Mouse (Mus musculus) liver, embryonic 16.5 days (tissue): ENCODE measurements around the gene Zg16. TPM values are rescaled to one million over a fixed set of nuclear protein-coding genes. Genes with fewer than 3 reads are reported as not detected.

ENCODE experiments used
- ATAC-seq: fragments of 200-750 bp; cut with Nextera tagmentation; 2 replicates; pipeline ENCODE4 v1.8.0; 2017; ENCODE audit warnings: low read depth, mild to moderate bottlenecking, moderate number of reproducible peaks, moderate library complexity
- H3K27ac ChIP-seq: fragments of 300-500 bp; sonication (generic); 2 replicates; pipeline ENCODE4 v1.5.1; 2014; ENCODE audit warnings: mild to moderate bottlenecking, low read length
- H3K27me3 ChIP-seq: fragments of 300-500 bp; sonication (generic); 2 replicates; pipeline ENCODE4 v1.6.1; 2014; ENCODE audit warnings: low read depth, low read length, mixed read lengths; ENCODE audit not compliant: control insufficient read depth, insufficient read depth
- H3K36me3 ChIP-seq: fragments of 300-500 bp; sonication (generic); 2 replicates; pipeline ENCODE4 v1.6.1; 2014; ENCODE audit warnings: mild to moderate bottlenecking; ENCODE audit not compliant: control insufficient read depth, insufficient read depth
- H3K4me1 ChIP-seq: fragments of 300-500 bp; sonication (generic); 2 replicates; pipeline ENCODE4 v1.6.1; 2014; ENCODE audit warnings: low read depth, low read length, mixed read lengths; ENCODE audit not compliant: control insufficient read depth
- H3K4me2 ChIP-seq: fragments of 300-500 bp; sonication (generic); 2 replicates; pipeline ENCODE4 v1.6.1; 2014; ENCODE audit warnings: low read depth, low read length, mixed read lengths
- H3K4me3 ChIP-seq: fragments of 300-500 bp; sonication (generic); 2 replicates; pipeline ENCODE4 v1.5.1; 2014; ENCODE audit warnings: low read depth, mild to moderate bottlenecking, low read length
- H3K9ac ChIP-seq: fragments of 300-500 bp; sonication (generic); 2 replicates; pipeline ENCODE4 v1.6.1; 2014; ENCODE audit warnings: low read depth, low read length
- H3K9me3 ChIP-seq: fragments of 300-500 bp; sonication (generic); replicated peaks from 2 replicates; pipeline ENCODE4 v1.6.1; 2016; ENCODE audit warnings: low read length; ENCODE audit not compliant: control insufficient read depth
- WGBS: fragments of 180-500 bp; shearing (Covaris S2); extraction: QIAGEN DNeasy Blood & Tissue Kit; methylation state at CpG from one replicate; pipeline ENCODE4 v1.1.7; 2014; ENCODE audit not compliant: insufficient replicate concordance; 5-methylcytosine and 5-hydroxymethylcytosine counted together
- polyA plus RNA-seq: library from polyadenylated mRNA; unstranded; fragments of >200 nt; fragmentation: Nextera tagmentation; extraction: Ambion mirVana; gene quantifications from 2 replicates; pipeline ENCODE4 v1.2.1, GENCODE M21; 2015

The Zg16 gene
- polyA plus RNA-seq, 1 experiment from 2014 or later: 0.58 TPM

DNA sequence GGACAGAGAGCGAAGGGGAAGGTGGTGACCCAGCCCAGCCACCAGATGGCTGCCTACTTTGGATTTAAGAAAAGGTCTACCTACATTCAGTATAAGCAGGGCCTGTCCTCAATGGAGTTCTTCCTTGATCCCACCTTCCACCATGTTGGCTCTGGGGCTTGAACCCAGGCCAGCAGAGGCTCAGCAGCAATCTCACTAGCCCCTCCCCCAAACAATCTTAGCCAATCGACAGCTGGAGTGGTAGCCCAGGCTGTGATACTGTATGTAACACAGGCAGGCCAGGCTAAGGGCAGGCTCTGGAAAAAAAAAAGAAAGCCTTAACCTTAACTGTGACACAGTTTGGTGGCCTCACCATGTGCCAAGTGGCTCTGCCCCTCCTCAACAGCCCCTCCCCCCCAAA lies 75.4 kb downstream of the Zg16 start:
- Histone ChIP-seq H3K9me3 (no peaks in the 10 kb centered on the region), H3K9ac (no peak overlapping the region), H3K36me3 (peaks cover 9% of the 10 kb centered on the region; the same call in 1 of the 2 replicates), H3K27me3 (no peaks in the 10 kb centered on the region), H3K4me1 (peaks cover 50% of the 10 kb centered on the region), H3K4me2 (no peak overlapping the region), H3K27ac (no peak overlapping the region), H3K4me3 (no peak overlapping the region)
- no peak for ATAC-seq
- 71% methylated on average over 2 of the region's 2 CpGs for WGBS

- Histone ChIP-seq H3K4me1 (peaks cover 50% of the 10 kb centered on the region), H3K4me3 (no peak overlapping the region), H3K27me3 (no peaks in the 10 kb centered on the region), H3K9ac (no peak overlapping the region), H3K4me2 (no peak overlapping the region), H3K9me3 (no peaks in the 10 kb centered on the region), H3K27ac (no peak overlapping the region), H3K36me3 (peaks cover 9% of the 10 kb centered on the region; the same call in 1 of the 2 replicates)
- no peak for ATAC-seq
- WGBS: 74% methylated on average over 2 of the region's 2 CpGs
Observed at GRCm38 (mm10) chr7:127011051-127011450, 76.1 kb downstream of the Zg16 start.

GRCm38 (mm10) chr7:127009307-127010085 lies 77.6 kb downstream of the Zg16 start:
- Histone ChIP-seq H3K27ac (peak overlapping the region; percentile 87), H3K27me3 (no peaks in the 10 kb centered on the region), H3K9ac (peak overlapping the region; percentile 10; the same call in 1 of the 2 replicates), H3K9me3 (no peaks in the 10 kb centered on the region), H3K4me3 (no peak overlapping the region), H3K4me2 (0 out of 2 replicates have a peak overlapping the region, but pooled peaks have one; percentile 49), H3K36me3 (peaks cover 6% of the 10 kb centered on the region; the same call in 1 of the 2 replicates), H3K4me1 (peaks cover 37% of the 10 kb centered on the region)
- ATAC-seq: no peak
- whole genome bisulfite sequencing: 76% methylated on average over 17 of the region's 17 CpGs

DNA sequence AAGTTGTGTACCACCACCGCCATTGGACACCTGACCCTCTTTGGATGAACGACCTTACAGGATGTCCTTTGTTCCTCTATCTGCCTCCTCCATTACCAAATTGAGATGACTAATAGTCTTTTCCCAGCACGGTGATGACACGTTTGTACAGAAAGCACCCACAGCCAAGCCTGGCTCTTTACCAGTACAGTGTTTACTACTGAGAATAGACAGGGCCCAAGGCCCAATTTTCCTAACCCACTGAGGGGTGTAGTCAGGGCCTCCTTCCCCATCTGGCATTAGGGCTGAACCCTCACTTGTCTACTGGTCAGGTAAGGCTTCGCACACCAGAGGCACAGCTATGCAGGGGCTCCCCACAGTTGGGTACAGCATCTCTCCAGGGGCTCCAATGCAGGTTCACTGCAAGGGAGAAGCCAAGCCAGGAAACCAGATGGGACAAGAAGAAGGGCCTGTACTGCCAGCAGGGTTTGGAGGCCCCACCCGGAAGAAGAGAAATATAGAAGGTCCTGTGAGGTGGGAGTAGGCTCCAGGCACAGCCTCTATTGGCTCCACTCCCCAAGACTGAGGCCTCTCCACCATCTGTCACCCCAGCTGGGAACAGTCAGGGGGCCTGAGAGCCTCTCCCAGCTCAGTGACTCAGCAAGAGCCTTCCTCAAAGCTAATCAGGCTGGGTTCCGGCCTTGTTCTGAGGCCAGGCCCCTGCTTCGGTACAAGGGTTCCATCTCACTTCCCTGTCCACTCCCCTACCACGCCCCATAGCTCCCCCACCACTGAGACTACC lies 78.7 kb downstream of the Zg16 start:
- Histone ChIP-seq H3K4me2 (peak overlapping the region; percentile 49), H3K4me1 (peaks cover 28% of the 10 kb centered on the region), H3K9me3 (no peaks in the 10 kb centered on the region), H3K27me3 (no peaks in the 10 kb centered on the region), H3K27ac (peak overlapping the region; percentile 87), H3K9ac (peak overlapping the region; percentile 54), H3K36me3 (peaks cover 5% of the 10 kb centered on the region; the same call in 1 of the 2 replicates), H3K4me3 (no peak overlapping the region)
- 33% methylated on average over 9 of the region's 9 CpGs for WGBS
- ATAC-seq: peak; percentile 92

DNA sequence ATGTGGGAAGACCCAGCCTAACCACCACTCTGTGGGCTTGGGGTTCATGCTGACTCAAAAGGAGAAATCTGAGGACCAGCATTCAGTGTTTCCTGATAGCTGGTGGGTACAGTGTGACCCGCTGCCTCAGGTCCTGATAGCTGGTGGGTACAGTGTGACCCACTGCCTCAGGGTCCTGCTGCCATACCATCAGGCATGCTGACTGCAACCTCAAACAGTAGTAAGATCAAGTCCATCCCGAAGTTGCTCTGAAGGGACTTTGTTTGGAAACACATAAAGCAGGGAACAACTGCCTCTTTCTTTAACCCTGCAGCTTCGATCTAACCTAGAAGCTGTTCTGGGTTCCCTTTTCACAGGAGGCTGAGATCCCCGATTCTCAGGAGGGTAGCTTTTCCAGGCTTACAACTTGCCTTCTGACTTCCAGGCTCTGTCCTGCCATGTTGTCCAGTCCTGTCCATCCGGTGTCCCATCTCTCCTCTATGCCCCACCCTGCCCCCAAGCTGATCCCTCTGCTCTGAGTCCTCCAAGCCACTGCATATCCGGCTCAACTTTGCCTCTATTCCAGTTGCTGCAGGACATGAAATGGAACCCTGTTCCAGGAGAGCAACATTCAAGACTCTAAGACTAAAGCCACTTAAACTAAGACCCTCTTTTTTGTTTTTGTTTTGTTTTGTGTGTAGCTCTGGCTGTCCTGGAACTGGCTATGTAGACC lies 79.7 kb downstream of the Zg16 start:
- H3K27me3 ChIP-seq: no peaks in the 10 kb centered on the region
- H3K9me3 ChIP-seq: no peaks in the 10 kb centered on the region
- no peak overlapping the region for H3K4me3 ChIP-seq
- H3K4me2 ChIP-seq: no peak overlapping the region
- WGBS: 80% methylated on average over 6 of the region's 6 CpGs
- peaks cover 25% of the 10 kb centered on the region for H3K4me1 ChIP-seq
- no peak overlapping the region for H3K9ac ChIP-seq
- ATAC-seq: no peak
- H3K36me3 ChIP-seq: no peaks in the 10 kb centered on the region
- no peak overlapping the region for H3K27ac ChIP-seq

DNA sequence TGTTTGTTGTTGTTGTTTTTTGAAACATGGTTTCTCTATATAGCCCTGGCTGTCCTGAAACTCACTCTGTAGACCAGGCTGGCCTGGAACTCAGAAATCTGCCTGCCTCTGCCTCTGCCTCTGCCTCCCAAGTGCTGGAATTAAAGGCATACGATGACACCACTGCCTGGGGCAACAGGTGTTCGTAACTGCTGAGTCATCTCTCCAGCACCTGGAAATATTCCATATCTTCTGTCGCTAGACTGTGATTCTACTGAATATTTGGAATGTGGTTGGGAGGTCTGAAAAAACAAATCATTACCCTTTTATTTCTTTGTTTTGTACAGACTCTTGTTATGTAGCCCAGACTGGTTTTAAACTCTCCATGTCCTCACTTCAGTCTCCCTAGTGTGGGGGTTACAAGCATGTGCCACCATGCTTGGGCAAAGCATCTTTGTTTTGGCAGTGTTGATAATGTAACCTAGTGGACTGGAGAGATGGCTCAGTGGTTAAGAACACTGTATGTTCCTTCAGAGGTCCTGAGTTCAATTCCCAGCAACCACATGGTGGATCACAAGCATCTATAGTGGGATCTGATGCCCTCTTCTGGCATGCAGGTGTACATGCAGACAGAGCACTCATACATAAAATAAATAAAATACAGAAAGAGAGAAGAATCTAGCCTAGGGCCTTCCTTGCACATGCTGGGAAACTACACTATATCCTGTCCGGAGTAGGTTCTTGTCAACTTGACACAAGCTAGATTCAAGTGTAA lies 82.8 kb downstream of the Zg16 start:
- no peaks in the 10 kb centered on the region for H3K36me3 ChIP-seq
- no peak overlapping the region for H3K4me3 ChIP-seq
- no peaks in the 10 kb centered on the region for H3K9me3 ChIP-seq
- no peak overlapping the region for H3K4me2 ChIP-seq
- WGBS: 82% methylated on average over 4 of the region's 4 CpGs
- H3K9ac ChIP-seq: no peak overlapping the region
- peaks cover 20% of the 10 kb centered on the region for H3K4me1 ChIP-seq
- H3K27ac ChIP-seq: no peak overlapping the region
- no peak for ATAC-seq
- no peaks in the 10 kb centered on the region for H3K27me3 ChIP-seq

DNA sequence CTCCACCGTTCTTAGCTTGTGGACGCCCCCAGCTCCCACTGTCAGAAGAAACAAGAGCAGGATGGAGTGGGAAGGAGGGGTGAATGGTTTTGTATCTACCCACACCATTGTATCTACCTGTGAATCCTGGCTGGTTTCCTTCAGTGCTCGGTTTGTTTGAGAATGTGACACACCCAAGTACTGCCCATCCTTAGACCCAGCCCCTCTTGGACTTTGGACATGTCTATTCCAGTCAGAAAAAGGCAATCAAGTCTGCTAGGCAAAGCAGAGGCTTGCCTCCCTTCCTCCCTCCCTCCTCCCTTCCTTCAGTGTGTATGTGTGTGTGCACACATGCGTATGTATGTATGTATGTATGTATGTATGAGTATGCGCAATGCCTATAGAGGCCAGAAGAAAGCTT lies 83.5 kb downstream of the Zg16 start:
- no peak for ATAC-seq
- peaks cover 13% of the 10 kb centered on the region for H3K4me1 ChIP-seq
- no peak overlapping the region for H3K27ac ChIP-seq
- H3K9me3 ChIP-seq: no peaks in the 10 kb centered on the region
- H3K4me2 ChIP-seq: no peak overlapping the region
- WGBS: 70% methylated on average over 5 of the region's 5 CpGs
- no peaks in the 10 kb centered on the region for H3K27me3 ChIP-seq
- H3K9ac ChIP-seq: no peak overlapping the region
- H3K36me3 ChIP-seq: no peaks in the 10 kb centered on the region
- no peak overlapping the region for H3K4me3 ChIP-seq
